Mouse (Mus musculus) cerebellum, postnatal 36 days (tissue): ENCODE measurements at regions not wholly inside any gene's neighbourhood (a gene's known extent, or its start where the extent isn't known, plus 50 kb on each side); places are given as distances from the start of the nearest gene placed in this dataset.

Source experiments
- DNase-seq, 2 experiments: peaks; one replicate each; pipeline ENCODE4 v3.0.0; 2021 to 2022; ENCODE audit warnings: mixed read lengths in 2 of 2

- no peak for DNase-seq
Measured at GRCm38 (mm10) chr1:137079401-137080003, 119.3 kb upstream of the Nr5a2 start.

GRCm38 (mm10) chr1:137074787-137075186 is 114.5 kb upstream of the Nr5a2 start:
- no peak for DNase-seq

- DNase-seq = no peak
Measured at GRCm38 (mm10) chr1:137073857-137074572, 113.8 kb upstream of the Nr5a2 start.

GRCm38 (mm10) chr1:137060914-137061313 is 100.7 kb upstream of the Nr5a2 start:
- no peak for DNase-seq

GRCm38 (mm10) chr1:137053134-137053533 is 92.9 kb upstream of the Nr5a2 start:
- no peak for DNase-seq

GRCm38 (mm10) chr1:137051515-137051914 is 91.3 kb upstream of the Nr5a2 start:
- DNase-seq = no peak

- DNase-seq = no peak
Measured at GRCm38 (mm10) chr1:137044076-137044475, 83.8 kb upstream of the Nr5a2 start.

GRCm38 (mm10) chr1:137042414-137043010 is 82.3 kb upstream of the Nr5a2 start:
- DNase-seq = no peak

GRCm38 (mm10) chr1:137040898-137041297 is 80.7 kb upstream of the Nr5a2 start:
- no peak for DNase-seq

- DNase-seq = no peak
Measured at GRCm38 (mm10) chr1:137034586-137034985, 74.3 kb upstream of the Nr5a2 start.

GRCm38 (mm10) chr1:137033679-137034078 is 73.4 kb upstream of the Nr5a2 start:
- no peak for DNase-seq

- DNase-seq = no peak
Measured at GRCm38 (mm10) chr1:137023706-137024105, 63.5 kb upstream of the Nr5a2 start.

GRCm38 (mm10) chr1:137020528-137020927 is 60.3 kb upstream of the Nr5a2 start:
- DNase-seq = no peak

GRCm38 (mm10) chr1:137017642-137018041 is 57.4 kb upstream of the Nr5a2 start:
- no peak for DNase-seq

GRCm38 (mm10) chr1:137010240-137010926 is 50.1 kb upstream of the Nr5a2 start:
- no peak for DNase-seq
